Mouse (Mus musculus) stomach, postnatal 0 days (tissue): ENCODE measurements around the gene Abcf2.

Experiments
- CTCF ChIP-seq: IDR thresholded peaks from 2 replicates; pipeline ENCODE4 v1.5.1; 2016; ENCODE audit warnings: antibody characterized with exemption, low read depth, mild to moderate bottlenecking, moderate library complexity
- EP300 ChIP-seq: optimal IDR thresholded peaks from 2 replicates; pipeline ENCODE3; 2016; ENCODE audit warnings: antibody characterized with exemption

DNA sequence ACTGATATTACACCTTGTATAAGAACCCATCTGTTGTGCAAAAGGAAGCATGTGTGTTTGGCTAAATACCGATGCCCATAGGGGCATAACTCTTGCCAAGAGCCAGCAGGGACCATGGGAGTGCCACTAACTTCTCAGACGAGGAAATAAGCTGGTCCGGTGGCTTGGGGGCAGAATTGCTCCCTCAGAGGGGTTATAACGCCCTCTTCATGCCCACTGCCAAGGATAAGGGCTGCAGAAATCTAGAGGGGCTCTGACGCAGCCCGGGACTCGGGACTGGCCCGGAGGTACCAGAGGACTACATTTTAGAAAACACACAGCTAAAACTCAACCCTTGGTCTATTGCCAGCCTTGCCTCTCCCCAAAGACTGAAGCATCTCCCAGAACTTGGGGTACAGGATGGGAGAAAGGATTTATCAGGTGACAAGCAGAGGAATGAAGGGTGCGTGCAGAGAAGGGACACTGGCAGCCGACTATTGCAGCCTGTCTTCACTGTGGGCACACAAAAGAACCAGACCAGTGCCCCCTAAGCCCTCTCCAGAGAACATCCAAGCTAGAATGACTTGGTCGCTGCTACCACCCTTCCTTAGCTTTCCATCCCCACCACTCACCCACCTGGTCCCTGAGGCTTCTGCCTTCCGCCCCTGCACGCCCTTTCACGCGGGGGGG is 20.8 kb upstream of the Abcf2 start:
- TF ChIP-seq CTCF, result no peak
- no peak for TF ChIP-seq EP300
